ENCODE assay signal across 19 mouse cellular contexts in genomic region chr16:78019605-78020285, GRCm38 (mm10).
DNase-seq lines count a peak whose midpoint lies in the region; ATAC-seq and TF ChIP-seq lines count a peak whose summit lies in the region.
"Had no signal": no experiment of that assay in that cellular context is flagged by ENCODE, and none has a peak within 500 bp of the region (broad histone marks: within the 10 kb centered on the region; RNA-seq: fewer than 3 reads in every experiment).

No protein-coding gene starts in this region.

- 42% methylated on average over 8 of the region's 8 CpGs for WGBS in midbrain, embryonic 13.5 days
- 79% methylated on average over 8 of the region's 8 CpGs for WGBS in midbrain, embryonic 10.5 days
- 40% methylated on average over 8 of the region's 8 CpGs for WGBS in hindbrain, postnatal 0 days

- peak; percentile 6 to 15 for DNase-seq in cerebellum, postnatal 14 days
- no peak for DNase-seq in midbrain, embryonic 10.5 days (ENCODE audit: low spot score)
- DNase-seq in hindbrain, postnatal 0 days (ENCODE audit: low spot score): peak; percentile 34
- no peak for DNase-seq in gastrocnemius, postnatal 25 days
- no peak for DNase-seq in kidney, postnatal 25 days
- DNase-seq: adrenal gland, postnatal 25 days; gastrocnemius, postnatal 14 days; heart, postnatal 36 days; kidney, adult 2 months; kidney, postnatal 36 days; lung, adult 18-20 months; lung, postnatal 36 days; thymus, postnatal 25 days had no signal

- H3K4me3 ChIP-seq in midbrain, embryonic 13.5 days (replicated peaks): no peak overlapping the region
- no peak overlapping the region for H3K4me3 ChIP-seq in midbrain, embryonic 10.5 days
- no peak overlapping the region for H3K4me3 ChIP-seq in hindbrain, postnatal 0 days (ENCODE audit: low read length)
- H3K4me3 ChIP-seq: heart, embryonic 12.5 days; left cerebral cortex, adult 2 months had no signal

- peak overlapping the region; percentile 70 for H3K27ac ChIP-seq in midbrain, embryonic 13.5 days
- H3K27ac ChIP-seq in midbrain, embryonic 10.5 days (replicated peaks): no peak overlapping the region
- no peak overlapping the region for H3K27ac ChIP-seq in hindbrain, postnatal 0 days
- H3K27ac ChIP-seq: left cerebral cortex, adult 2 months had no signal

- no peak for TF ChIP-seq CTCF in hindbrain, postnatal 0 days (IDR thresholded peaks at IDR 0.05; ENCODE audit: low read depth)

- H3K27me3 ChIP-seq in midbrain, embryonic 13.5 days: no peaks in the 10 kb centered on the region
- H3K27me3 ChIP-seq in midbrain, embryonic 10.5 days (ENCODE audit: low read depth, poor library complexity, severe bottlenecking): no peaks in the 10 kb centered on the region
- H3K27me3 ChIP-seq in hindbrain, postnatal 0 days (ENCODE audit: insufficient read depth, low read length): no peaks in the 10 kb centered on the region
- H3K27me3 ChIP-seq: CH12.LX; heart, embryonic 12.5 days had no signal

- no peak overlapping the region for H3K4me2 ChIP-seq in midbrain, embryonic 13.5 days (replicated peaks)
- 0 out of 2 replicates have a peak overlapping the region, but pooled peaks have one; percentile 13 for H3K4me2 ChIP-seq in hindbrain, postnatal 0 days (ENCODE audit: low read depth, low read length)
- H3K4me2 ChIP-seq: heart, embryonic 12.5 days had no signal

- H3K9me3 ChIP-seq in midbrain, embryonic 13.5 days: no peaks in the 10 kb centered on the region
- H3K9me3 ChIP-seq in midbrain, embryonic 10.5 days (replicated peaks): no peaks in the 10 kb centered on the region
- no peaks in the 10 kb centered on the region for H3K9me3 ChIP-seq in hindbrain, postnatal 0 days (ENCODE audit: low read length)
- H3K9me3 ChIP-seq: heart, embryonic 12.5 days had no signal

- ATAC-seq in cerebellum, adult (ENCODE audit: insufficient number of reproducible peaks, low FRiP score, low TSS enrichment): no peak
- peak; percentile 56 for ATAC-seq in midbrain, embryonic 13.5 days
- ATAC-seq in hindbrain, postnatal 0 days: 0 out of 2 replicates have a peak, but pooled peaks have one; percentile 43
- ATAC-seq in granulocyte monocyte progenitor cell, adult 5-6 weeks (replicated peaks; ENCODE audit: poor library complexity, severe bottlenecking): no peak

- peaks cover 8% of the 10 kb centered on the region for H3K4me1 ChIP-seq in midbrain, embryonic 13.5 days (replicated peaks)
- no peaks in the 10 kb centered on the region for H3K4me1 ChIP-seq in midbrain, embryonic 10.5 days
- no peaks in the 10 kb centered on the region for H3K4me1 ChIP-seq in hindbrain, postnatal 0 days (ENCODE audit: insufficient read depth, low read length)
- H3K4me1 ChIP-seq: heart, embryonic 12.5 days had no signal

- no peak overlapping the region for H3K9ac ChIP-seq in midbrain, embryonic 13.5 days (replicated peaks)
- no peak overlapping the region for H3K9ac ChIP-seq in hindbrain, postnatal 0 days (replicated peaks; ENCODE audit: low read length)
- H3K9ac ChIP-seq: heart, embryonic 12.5 days had no signal

- H3K36me3 ChIP-seq in midbrain, embryonic 13.5 days: no peaks in the 10 kb centered on the region
- H3K36me3 ChIP-seq in midbrain, embryonic 10.5 days: no peaks in the 10 kb centered on the region
- H3K36me3 ChIP-seq in hindbrain, postnatal 0 days (ENCODE audit: insufficient read depth, low read length): no peaks in the 10 kb centered on the region
- H3K36me3 ChIP-seq: heart, embryonic 12.5 days had no signal

Comparison
In these comparisons a context has a peak if more than half of its experiments do, and no peak if none do; other contexts are left out.
1. DNase-seq: peak in cerebellum, postnatal 14 days (2 of 2) and hindbrain, postnatal 0 days (single experiment); none in midbrain, embryonic 10.5 days (single experiment), gastrocnemius, postnatal 25 days (single experiment) and kidney, postnatal 25 days (0 of 2).
2. ATAC-seq: peak in midbrain, embryonic 13.5 days (single experiment) and hindbrain, postnatal 0 days (single experiment); none in cerebellum, adult (single experiment) and granulocyte monocyte progenitor cell, adult 5-6 weeks (single experiment).